Mouse (Mus musculus) layer of hippocampus, postnatal 10 days (tissue): Measurements from ENCODE around the gene Lrrc31. TPM values are rescaled to one million over a fixed set of nuclear protein-coding genes. Genes with fewer than 3 reads are reported as not detected.
"Not testable (repeated sequence)": the region's sequence is repeated elsewhere in the genome, so short reads cannot be mapped to it uniquely, and the experiment has no call there.

ENCODE experiments used
- DNase-seq, 2 experiments: peaks; one replicate each; pipeline ENCODE4 v3.0.0; 2021; ENCODE audit warnings: low spot score in 2 of 2
- long read RNA-seq: library from polyadenylated mRNA; stranded (forward); transcript quantifications from one replicate; pipeline ENCODE4 v2.0.0, GENCODE M21; 2023
- total RNA-seq, 2 experiments: library from RNA; stranded (reverse); gene quantifications; 2 replicates each; pipeline ENCODE4 v1.2.3; 2021

The Lrrc31 gene
- not detected for total RNA-seq
- long read RNA-seq = 0 reads

DNA sequence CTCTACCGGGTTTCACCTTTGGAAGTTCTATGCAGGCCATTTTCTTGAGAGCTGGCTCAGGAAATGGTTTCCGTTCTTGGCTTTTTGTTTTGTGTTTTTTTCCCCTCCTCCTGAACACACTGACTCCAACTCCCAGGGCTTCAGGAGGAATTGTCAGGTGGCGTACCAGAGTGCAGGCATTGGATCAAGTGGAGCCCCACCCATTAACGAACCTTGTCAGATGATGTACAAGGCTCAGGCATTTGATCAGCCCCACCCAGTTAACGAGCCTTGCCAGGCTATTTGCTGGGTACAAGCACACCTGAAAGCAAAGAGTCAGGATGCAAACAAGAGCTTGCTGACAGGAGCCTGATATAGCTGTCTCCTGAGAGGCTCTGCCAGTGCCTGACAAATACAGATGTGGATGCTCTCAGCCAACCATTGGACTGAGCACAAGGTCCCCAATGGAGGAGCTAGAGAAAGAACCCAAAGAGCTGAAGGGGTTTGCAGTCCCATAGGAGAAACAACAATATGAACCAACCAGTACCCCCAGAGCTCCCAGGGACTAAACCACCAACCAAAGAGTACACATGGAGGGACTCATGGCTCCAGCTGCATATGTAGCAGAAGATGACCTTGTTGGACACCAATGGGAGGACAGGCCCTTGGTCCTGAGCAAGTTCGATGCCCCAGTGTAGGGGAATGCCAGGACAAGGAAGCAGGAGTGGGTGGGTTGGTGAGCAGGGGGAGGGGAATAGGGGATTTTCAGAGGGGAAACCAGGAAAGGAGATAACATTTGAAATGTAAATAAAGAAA, at the start of gene Lrrc31:
Lrrc31 (minus strand) TSS at position 133 of the 795 bp plus-strand sequence.
- DNase-seq = not testable (repeated sequence)

- no peak for DNase-seq
These were observed 48.7 kb upstream of the Lrrc31 start for GRCm38 (mm10) chr3:30748316-30748715.

- DNase-seq = no peak
These were observed 46.4 kb upstream of the Lrrc31 start, which contains the start of gene Samd7 for GRCm38 (mm10) chr3:30746006-30746405. Gene Samd7, plus strand, starts transcription at chr3:30746293.

GRCm38 (mm10) chr3:30742891-30743290, 43.2 kb upstream of the Lrrc31 start:
- no peak for DNase-seq

GRCm38 (mm10) chr3:30741306-30741705, 41.7 kb upstream of the Lrrc31 start:
- DNase-seq = peak; percentile 22 to 40

DNA sequence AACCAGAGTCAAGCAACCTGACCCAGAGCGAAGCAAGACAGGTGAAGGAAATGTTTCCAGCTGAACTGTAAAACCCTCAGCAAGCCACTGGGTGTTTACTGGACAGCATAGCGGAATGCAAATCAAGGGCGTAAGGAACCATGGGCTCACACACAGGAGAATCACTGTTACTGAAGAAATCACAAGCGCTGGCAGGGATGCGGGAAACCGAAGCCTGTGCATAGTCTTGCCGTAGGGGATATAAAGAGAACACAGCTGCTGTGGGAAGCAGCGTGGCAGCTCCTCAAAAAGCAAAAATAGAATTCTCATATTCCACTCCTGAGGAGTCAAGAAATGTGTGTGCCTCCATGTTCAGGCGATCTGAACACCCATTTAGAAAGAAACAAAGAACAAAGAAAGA, 37.2 kb upstream of the Lrrc31 start:
- DNase-seq = peak; percentile 14 to 36

GRCm38 (mm10) chr3:30729046-30729445, 29.4 kb upstream of the Lrrc31 start:
- DNase-seq = no peak

- DNase-seq = no peak
These were observed 27.6 kb upstream of the Lrrc31 start for GRCm38 (mm10) chr3:30727209-30727608.

GRCm38 (mm10) chr3:30725514-30725913, 25.9 kb upstream of the Lrrc31 start:
- DNase-seq = no peak

DNA sequence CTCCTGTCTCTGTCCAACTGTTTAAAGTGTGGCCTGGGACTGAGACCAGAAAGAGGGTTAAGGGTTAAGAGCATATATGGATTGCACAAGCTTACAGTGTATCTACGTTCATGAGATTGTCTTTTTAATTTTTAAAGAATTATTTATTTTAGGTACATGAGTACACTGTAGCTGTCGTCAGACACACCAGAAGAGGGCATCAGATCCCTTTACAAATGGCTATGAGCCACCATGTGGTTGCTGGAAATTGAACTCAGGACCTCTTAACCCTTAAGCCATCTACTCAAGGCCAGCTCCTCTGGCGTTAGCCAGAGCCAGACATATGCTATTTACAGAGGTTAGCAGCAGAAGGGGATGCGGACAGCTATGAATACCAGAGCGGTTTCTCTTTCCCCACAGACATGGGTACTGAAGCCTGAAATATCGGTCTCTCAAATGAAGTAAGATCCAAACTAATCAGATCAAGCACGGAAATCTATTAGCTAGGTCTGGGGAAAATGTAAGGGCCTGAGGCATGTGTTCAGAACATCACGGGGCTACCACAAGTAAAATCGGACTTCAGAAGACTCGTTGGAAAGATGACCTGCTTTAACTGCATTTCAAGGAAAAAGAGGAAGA, 25.3 kb upstream of the Lrrc31 start:
- DNase-seq = no peak

- DNase-seq = no peak
These were observed 24.6 kb upstream of the Lrrc31 start for GRCm38 (mm10) chr3:30724105-30724824.

DNA sequence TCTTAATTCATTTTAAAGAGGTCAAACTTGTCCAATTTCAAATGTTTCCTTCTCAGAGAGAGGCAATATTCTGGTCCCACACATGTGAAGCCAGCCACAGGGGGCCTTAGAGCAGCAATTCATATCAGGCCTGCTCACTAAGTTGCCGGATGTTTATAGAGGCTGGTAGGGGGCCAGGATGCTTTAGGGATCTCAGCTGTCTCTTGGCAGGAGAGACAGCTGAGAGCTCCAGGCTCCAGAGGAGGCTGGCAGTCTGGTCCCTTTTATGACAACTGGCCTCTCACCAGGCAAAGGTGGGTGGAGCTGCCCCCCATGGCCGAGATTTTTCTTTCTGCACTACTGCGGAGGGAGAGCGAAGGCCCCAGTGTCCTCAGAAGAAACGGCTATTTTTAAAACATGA, 23.5 kb upstream of the Lrrc31 start:
- DNase-seq = no peak

GRCm38 (mm10) chr3:30722461-30722860, 22.8 kb upstream of the Lrrc31 start:
- DNase-seq = no peak

DNA sequence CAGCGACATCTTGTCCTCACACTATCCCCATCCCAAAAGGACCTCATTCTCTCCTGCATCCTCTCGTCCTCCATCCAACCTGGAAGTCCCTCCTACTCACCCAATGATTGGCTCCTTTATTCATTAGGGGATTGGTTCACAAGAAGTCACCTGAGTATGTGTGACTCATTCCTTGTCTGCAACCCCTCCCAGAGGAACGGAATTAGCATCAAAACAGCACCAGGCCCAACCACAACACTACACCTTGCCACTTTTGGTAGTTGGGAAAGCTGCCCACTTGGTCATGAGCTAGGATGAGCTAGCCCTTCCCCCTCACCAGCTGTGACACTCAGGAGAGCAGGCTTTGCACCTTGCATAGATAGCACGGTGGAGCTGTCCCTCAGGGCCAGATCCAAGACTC, 22.4 kb upstream of the Lrrc31 start:
- DNase-seq = no peak

DNA sequence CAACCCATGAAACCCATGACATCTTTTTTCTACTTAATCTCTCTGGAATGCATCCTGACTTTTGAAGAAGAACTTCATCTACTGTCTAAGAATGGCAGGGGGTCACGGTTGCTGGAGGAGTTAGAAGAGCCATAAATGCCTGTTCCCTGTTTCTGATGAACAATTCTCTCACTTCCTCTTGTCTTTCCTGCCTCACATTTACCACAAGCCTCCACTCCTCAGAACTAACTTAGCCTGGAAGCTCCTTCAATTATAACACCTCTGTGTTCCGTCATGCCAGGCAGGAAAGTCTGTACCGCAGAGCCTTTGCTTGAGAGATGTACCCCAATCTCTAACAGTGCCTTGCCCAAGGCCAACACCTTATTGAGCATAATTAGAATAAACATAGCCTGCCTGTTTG, 19.0 kb upstream of the Lrrc31 start:
- no peak for DNase-seq

GRCm38 (mm10) chr3:30713334-30713733, 13.7 kb upstream of the Lrrc31 start:
- DNase-seq = no peak

GRCm38 (mm10) chr3:30710191-30710590, 10.5 kb upstream of the Lrrc31 start:
- no peak for DNase-seq

DNA sequence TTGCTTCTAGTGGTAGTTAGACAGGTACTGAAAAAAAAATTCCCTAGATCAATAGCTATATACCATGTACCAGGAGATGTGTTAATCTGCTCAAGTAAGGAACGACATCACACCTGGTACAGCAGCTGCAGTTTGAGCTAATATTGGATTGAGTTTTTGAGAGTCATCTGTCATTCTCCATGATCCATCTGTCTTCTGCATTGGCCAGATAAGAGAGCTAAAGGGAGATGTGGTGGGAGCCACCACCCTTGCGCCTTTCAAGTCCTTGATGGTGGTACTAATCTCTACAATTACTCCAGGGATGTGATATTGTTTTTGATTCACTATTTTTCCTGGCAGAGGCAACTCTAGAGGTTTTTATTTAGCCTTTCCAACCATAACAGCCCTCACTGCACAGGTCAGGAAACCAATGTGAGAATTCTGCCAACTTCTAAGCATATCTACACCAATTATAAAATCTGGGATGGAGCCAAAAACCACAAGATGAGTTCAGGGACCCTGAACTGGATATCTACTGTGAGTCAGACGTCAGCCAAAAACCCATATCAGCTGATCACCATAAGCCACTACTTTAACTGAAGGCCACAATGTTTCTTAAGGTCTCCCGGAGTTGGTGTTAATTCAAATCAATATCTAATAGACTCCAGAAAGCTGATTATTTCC, 7.1 kb upstream of the Lrrc31 start:
- no peak for DNase-seq

GRCm38 (mm10) chr3:30705977-30706376, 6.3 kb upstream of the Lrrc31 start:
- DNase-seq = no peak

DNA sequence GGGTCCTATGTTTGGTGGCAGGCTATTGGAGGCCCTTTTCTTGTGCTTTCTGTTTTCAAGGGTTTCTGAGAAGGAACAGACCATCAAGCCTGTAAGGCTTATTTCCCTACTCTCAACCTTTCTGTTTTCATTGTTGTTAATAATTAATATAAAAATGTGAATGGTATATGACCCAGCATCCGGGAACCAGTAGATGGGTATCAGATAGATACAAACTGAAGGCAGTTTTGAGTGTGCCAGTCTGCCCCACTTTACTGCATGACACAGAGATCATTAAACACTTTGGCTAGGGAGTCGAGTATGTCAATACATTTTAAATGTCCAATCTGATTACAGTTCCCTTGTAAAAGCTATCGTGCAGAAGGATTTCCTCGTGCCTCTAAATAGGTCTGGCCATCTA, 1.8 kb downstream of the Lrrc31 start:
- DNase-seq = no peak

DNA sequence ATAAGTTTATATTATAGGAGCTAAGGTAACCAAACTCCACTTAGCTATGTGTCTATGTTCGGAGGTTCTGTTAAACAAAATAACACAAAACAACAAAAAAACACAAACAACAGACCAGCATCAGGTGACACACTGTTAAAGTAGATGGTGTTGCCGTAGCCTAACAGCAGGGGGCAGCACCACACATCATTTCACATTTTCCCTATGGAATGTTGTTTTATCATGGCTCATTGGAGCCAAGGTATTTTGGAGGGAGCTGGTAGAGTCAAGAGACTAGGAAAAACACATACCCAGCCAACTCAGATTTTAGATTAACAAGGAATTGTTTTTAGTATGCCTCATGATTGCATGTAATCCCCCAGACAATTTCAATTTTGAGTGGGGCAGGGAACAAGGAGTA, 3.3 kb downstream of the Lrrc31 start:
- peak; percentile 72 to 74 for DNase-seq

DNA sequence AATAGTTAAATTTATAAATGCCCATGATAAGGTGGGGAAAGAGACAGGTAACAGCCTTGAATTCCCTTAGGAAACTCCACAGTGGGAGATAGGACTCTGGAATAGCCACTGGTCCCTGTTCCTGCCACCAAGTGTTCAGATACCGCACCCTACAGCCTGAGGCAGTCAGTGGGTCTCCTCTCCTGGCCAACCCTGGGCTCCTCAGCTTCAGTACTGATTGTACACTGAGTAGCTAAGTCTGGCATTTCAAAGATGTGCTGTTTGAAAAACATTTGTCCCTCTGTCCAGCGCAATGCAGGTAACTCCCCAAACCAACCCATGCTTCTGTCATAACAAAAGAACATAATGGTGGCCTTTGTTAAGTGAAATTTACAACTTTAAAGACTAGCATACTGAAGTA, 4.0 kb downstream of the Lrrc31 start:
- DNase-seq = no peak
